Mouse (Mus musculus): ENCODE data around the gene Cit.

DNA sequence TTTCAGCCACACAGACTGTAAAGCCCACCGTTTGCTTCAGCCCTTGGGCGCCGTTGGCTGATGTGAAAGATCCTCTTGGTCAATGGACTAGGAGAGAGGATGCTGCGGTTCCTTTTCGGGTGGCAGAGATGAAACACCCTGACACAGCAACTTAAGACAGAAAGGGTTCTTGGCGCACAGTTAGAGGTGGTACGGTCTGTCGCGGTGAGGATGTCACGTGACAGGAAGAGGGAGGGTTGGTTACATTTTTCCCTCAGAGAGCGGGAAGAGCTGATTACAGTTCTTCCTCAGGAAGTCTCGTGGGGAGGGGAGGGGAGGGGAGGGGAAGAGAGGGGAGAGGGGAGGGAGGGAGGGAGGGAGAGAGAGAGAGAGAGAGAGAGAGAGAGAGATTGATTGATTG is 192.7 kb downstream of the Cit start:
- no peak for TF ChIP-seq CTCF (IDR thresholded peaks at IDR 0.05)
- no peak for TF ChIP-seq EP300 (IDR thresholded peaks at IDR 0.05)
